Mouse (Mus musculus) midbrain, embryonic 10.5 days (tissue): ENCODE measurements at regions not wholly inside any gene's neighbourhood (a gene's known extent, or its start where the extent isn't known, plus 50 kb on each side); places are given as distances from the start of the nearest gene placed in this dataset.

Experiments used
- DNase-seq: peaks from one replicate; pipeline ENCODE4 v3.0.0-alpha.2; 2017; ENCODE audit warnings: low spot score
- H3K27ac ChIP-seq: fragments of 300-500 bp; sonication (generic); replicated peaks from 2 replicates; pipeline ENCODE4 v1.5.1; 2016; ENCODE audit warnings: mild to moderate bottlenecking
- H3K27me3 ChIP-seq: fragments of 300-500 bp; sonication (generic); 2 replicates; pipeline ENCODE4 v1.6.1; 2016; ENCODE audit warnings: low read depth, mild to moderate bottlenecking; ENCODE audit not compliant: poor library complexity, severe bottlenecking
- H3K36me3 ChIP-seq: fragments of 300-500 bp; sonication (generic); 2 replicates; pipeline ENCODE4 v1.6.1; 2016; ENCODE audit warnings: mild to moderate bottlenecking, moderate library complexity
- H3K4me1 ChIP-seq: fragments of 300-500 bp; sonication (generic); 2 replicates; pipeline ENCODE4 v1.6.1; 2016
- H3K4me3 ChIP-seq: fragments of 300-500 bp; sonication (generic); 2 replicates; pipeline ENCODE4 v1.5.1; 2016; ENCODE audit warnings: mild to moderate bottlenecking, moderate library complexity
- H3K9me3 ChIP-seq: fragments of 300-500 bp; sonication (generic); replicated peaks from 2 replicates; pipeline ENCODE4 v1.6.1; 2016; ENCODE audit warnings: mild to moderate bottlenecking
- WGBS: fragments of 180-500 bp; shearing (Covaris S2); methylation state at CpG from one replicate; pipeline ENCODE4 v1.1.7; 2016; 5-methylcytosine and 5-hydroxymethylcytosine counted together

DNA sequence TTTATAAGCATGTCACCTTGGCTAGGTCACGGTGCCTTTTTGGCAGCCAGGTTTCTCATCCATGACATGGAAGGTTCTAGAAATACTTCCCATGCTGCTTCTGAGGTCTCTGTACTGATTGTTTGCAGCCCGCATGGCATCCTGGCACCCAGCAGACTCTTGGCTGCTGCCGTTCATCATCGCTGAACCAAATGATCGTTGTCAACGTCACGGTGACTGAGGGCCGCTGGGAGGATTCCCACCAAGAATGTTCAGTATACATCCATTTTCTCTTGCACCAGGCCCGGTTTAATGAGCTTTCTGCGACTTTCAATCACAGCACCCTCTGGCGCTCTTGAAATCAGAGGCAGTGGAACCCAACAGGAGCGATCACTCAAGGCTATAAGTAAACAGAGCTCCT is 448.1 kb downstream of the Cdh26 start:
- 94% methylated on average over 12 of the region's 12 CpGs for WGBS
- no peaks in the 10 kb centered on the region for H3K27me3 ChIP-seq
- no peaks in the 10 kb centered on the region for H3K36me3 ChIP-seq
- H3K27ac ChIP-seq: no peak overlapping the region
- DNase-seq: no peak
- H3K9me3 ChIP-seq: no peaks in the 10 kb centered on the region
- no peak overlapping the region for H3K4me3 ChIP-seq
- no peaks in the 10 kb centered on the region for H3K4me1 ChIP-seq

- H3K27ac ChIP-seq: no peak overlapping the region
- DNase-seq: peak; percentile 21
- WGBS: 52% methylated on average over 5 of the region's 5 CpGs
- no peaks in the 10 kb centered on the region for H3K4me1 ChIP-seq
- H3K4me3 ChIP-seq: no peak overlapping the region
- H3K9me3 ChIP-seq: no peaks in the 10 kb centered on the region
- no peaks in the 10 kb centered on the region for H3K27me3 ChIP-seq
- H3K36me3 ChIP-seq: no peaks in the 10 kb centered on the region
Measured at GRCm38 (mm10) chr2:178885686-178886085, 455.4 kb downstream of the Cdh26 start.

DNA sequence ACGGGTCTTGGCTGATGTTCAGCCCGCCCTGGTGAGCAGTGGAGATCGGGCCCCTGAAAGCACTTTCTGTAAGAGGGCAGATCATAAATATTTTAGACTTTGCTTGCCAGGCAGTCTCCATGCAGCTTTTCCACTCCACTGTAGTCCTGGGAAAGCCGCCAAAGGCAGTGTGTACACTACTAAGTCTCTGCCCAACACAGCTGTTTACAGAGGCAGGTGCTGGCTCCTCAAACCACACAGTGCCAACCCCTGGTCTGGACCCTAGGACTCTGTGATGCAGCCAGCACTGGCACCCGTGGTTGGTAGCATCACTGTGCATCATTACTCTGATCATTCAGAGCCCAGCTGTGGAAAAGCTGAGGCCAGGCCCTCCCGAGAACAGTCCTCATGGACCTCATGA is 458.4 kb downstream of the Cdh26 start:
- Histone ChIP-seq H3K27me3 (no peaks in the 10 kb centered on the region), H3K36me3 (no peaks in the 10 kb centered on the region), H3K4me3 (no peak overlapping the region), H3K27ac (no peak overlapping the region), H3K9me3 (no peaks in the 10 kb centered on the region), H3K4me1 (no peaks in the 10 kb centered on the region)
- no peak for DNase-seq
- 89% methylated on average over 6 of the region's 6 CpGs for WGBS

- WGBS: 90% methylated on average over 5 of the region's 5 CpGs
Measured at GRCm38 (mm10) chr2:178902397-178902796, 472.1 kb downstream of the Cdh26 start.

GRCm38 (mm10) chr2:178909325-178909724 is 479.0 kb downstream of the Cdh26 start:
- Histone ChIP-seq H3K27ac (no peak overlapping the region), H3K4me1 (no peaks in the 10 kb centered on the region), H3K4me3 (no peak overlapping the region), H3K27me3 (no peaks in the 10 kb centered on the region), H3K36me3 (no peaks in the 10 kb centered on the region), H3K9me3 (no peaks in the 10 kb centered on the region)
- WGBS: 84% methylated on average over 7 of the region's 7 CpGs
- no peak for DNase-seq

More at GRCm38 (mm10) chr2:178902397-178902796, 472.1 kb downstream of the Cdh26 start:
- Histone ChIP-seq H3K27ac (no peak overlapping the region), H3K9me3 (no peaks in the 10 kb centered on the region), H3K27me3 (no peaks in the 10 kb centered on the region), H3K4me3 (no peak overlapping the region), H3K36me3 (no peaks in the 10 kb centered on the region), H3K4me1 (no peaks in the 10 kb centered on the region)
- DNase-seq: no peak

DNA sequence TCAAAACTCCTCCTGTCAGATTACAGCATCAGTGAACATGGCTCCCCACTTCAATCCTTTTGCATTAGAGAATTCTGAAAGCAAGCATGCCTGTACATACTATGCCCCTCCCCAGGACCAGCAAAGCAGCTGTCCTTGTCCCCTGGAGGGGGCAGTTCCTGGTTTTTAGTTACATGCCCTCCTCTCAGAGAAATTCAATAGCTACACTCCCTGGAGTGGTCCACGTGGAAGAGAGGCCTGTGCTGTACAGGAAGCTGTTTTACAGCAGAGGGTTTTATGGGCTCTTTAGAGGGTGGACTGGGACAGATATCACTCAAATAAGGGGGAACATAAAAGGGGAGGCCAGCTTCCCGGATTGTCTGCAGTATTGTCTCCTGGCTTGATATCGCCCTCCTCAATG is 481.3 kb downstream of the Cdh26 start:
- H3K27me3 ChIP-seq: no peaks in the 10 kb centered on the region
- no peak for DNase-seq
- no peak overlapping the region for H3K4me3 ChIP-seq
- H3K4me1 ChIP-seq: peaks cover 4% of the 10 kb centered on the region
- WGBS: 75% methylated on average over 3 of the region's 3 CpGs
- H3K27ac ChIP-seq: no peak overlapping the region
- no peaks in the 10 kb centered on the region for H3K36me3 ChIP-seq
- H3K9me3 ChIP-seq: no peaks in the 10 kb centered on the region

- H3K36me3 ChIP-seq: no peaks in the 10 kb centered on the region
- no peaks in the 10 kb centered on the region for H3K27me3 ChIP-seq
- no peaks in the 10 kb centered on the region for H3K9me3 ChIP-seq
- no peak overlapping the region for H3K4me3 ChIP-seq
- H3K4me1 ChIP-seq: peaks cover 13% of the 10 kb centered on the region
- no peak for DNase-seq
- H3K27ac ChIP-seq: no peak overlapping the region
- 78% methylated on average over 6 of the region's 6 CpGs for WGBS
Measured at GRCm38 (mm10) chr2:178916316-178917033, 486.1 kb downstream of the Cdh26 start.

DNA sequence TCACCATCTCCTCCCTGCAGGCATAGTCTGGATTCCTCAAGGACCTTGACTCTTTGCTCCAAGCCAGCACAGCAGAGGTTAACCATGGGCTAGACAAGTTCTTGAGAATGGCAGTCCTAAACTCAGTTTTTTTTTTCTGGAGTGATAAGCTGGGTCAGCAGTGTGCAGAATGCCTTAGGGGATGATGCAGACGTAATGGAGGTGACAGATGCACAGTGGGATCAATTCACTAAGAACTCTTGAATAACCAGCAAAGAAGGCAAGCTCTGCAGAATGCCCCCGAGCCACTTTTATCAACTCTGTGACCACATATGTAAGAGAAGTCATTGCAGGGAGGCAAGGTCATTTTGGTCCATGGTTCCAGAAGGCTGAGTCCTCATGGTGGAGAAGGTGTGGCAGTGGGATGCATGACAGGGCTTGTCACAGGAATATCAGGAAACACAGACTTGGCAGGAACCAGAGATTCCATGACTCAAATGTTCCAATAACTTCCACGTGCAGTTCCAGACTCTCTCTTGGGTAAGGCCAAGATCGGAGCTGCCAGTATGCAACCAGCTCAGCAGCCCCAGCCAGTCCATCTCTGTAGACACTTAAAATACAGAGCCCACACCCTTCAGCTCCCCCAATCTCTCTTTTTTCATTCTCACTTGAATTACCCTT is 494.3 kb downstream of the Cdh26 start:
- Histone ChIP-seq H3K4me1 (peaks cover 13% of the 10 kb centered on the region), H3K9me3 (no peaks in the 10 kb centered on the region), H3K27ac (no peak overlapping the region), H3K4me3 (no peak overlapping the region), H3K27me3 (no peaks in the 10 kb centered on the region), H3K36me3 (no peaks in the 10 kb centered on the region)
- WGBS: 74% methylated on average over 4 of the region's 4 CpGs
- DNase-seq: no peak

DNA sequence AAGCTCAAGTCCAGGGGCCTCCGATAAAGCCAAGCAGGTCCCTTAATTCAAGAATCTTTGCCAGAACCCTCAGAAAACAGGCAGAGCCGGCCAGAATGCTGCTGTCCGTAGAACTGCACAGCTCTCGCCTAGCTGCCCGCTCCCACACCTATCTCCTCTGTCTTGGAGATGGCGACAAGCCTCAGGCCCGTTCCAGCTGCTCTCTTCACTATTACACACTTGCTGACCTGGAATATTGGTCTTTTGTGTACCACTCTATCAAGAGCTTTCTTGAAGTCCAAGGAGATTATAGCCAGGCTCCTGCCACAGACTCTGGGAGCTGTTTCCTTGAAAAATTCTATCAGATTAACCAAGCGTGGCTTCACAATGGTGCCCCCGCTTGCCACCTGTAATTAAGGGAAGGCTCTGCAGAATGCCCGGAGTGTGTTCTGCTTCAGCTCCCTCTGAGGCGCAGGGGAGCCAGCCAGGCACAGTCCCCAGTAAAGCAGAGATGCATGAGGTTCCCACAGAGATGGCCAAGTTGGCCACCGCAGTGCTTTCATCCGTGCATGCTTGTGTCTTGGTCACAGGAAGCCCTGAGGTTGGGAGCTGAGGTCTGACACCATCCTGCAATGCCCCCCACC is 496.8 kb downstream of the Cdh26 start:
- 0 out of 2 replicates have a peak overlapping the region, but pooled peaks have one; percentile 42 for H3K27ac ChIP-seq
- DNase-seq: no peak
- 62% methylated on average over 13 of the region's 13 CpGs for WGBS
- H3K4me3 ChIP-seq: no peak overlapping the region
- H3K27me3 ChIP-seq: no peaks in the 10 kb centered on the region
- peaks cover 10% of the 10 kb centered on the region for H3K4me1 ChIP-seq
- no peaks in the 10 kb centered on the region for H3K36me3 ChIP-seq
- no peaks in the 10 kb centered on the region for H3K9me3 ChIP-seq

GRCm38 (mm10) chr2:178929033-178929432 is 498.7 kb downstream of the Cdh26 start:
- 78% methylated on average over 6 of the region's 6 CpGs for WGBS
- Histone ChIP-seq H3K9me3 (no peaks in the 10 kb centered on the region), H3K4me1 (peaks cover 8% of the 10 kb centered on the region), H3K4me3 (no peak overlapping the region), H3K36me3 (no peaks in the 10 kb centered on the region), H3K27me3 (no peaks in the 10 kb centered on the region), H3K27ac (no peak overlapping the region)
- no peak for DNase-seq

DNA sequence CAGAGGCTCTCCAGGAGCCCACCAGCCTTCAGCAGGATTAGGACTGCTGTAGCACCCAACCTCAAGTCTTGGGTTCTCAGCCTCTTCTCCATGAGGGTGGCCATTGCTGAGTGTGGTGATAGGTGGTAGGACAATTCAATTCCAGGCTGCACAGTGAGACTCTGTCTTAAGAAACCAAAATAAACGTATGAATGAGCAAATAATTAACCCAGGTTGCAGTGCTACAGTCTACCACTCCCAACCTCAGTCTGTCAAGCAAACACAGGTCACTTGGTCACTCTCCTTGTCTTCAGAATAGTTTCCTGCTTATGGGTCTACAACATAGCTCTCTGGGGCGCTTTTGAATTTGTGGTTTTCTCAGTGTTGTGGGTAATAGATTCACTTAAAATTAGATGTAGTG is 499.8 kb downstream of the Cdh26 start:
- WGBS: 72% methylated on average over 2 of the region's 2 CpGs

DNA sequence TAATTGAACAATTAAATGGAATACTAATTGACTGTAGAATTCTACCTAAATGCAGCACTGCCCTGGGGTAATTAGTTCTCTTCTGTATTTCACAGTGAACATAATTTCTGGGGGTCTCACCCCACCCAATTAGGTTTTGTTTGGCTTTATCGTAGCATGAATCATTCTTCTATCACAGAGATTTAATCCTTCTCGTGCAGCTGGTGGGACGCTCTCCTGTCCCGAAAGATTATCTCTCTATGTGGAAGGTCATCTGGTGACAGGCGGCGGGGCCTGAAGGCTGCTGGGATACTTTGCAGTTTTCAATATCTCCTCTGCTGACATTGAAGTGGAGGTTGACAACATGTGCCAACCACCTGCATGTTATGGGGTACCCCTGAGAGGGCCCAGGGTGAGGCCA is 493.8 kb upstream of the Cdh4 start:
- no peaks in the 10 kb centered on the region for H3K27me3 ChIP-seq
- H3K27ac ChIP-seq: 0 out of 2 replicates have a peak overlapping the region, but pooled peaks have one; percentile 55
- WGBS: 80% methylated on average over 6 of the region's 6 CpGs
- no peaks in the 10 kb centered on the region for H3K9me3 ChIP-seq
- H3K4me1 ChIP-seq: peaks cover 14% of the 10 kb centered on the region
- no peaks in the 10 kb centered on the region for H3K36me3 ChIP-seq
- H3K4me3 ChIP-seq: no peak overlapping the region
- no peak for DNase-seq

More for the DNA sequence above, 499.8 kb downstream of the Cdh26 start:
- H3K27ac ChIP-seq: no peak overlapping the region
- H3K4me3 ChIP-seq: no peak overlapping the region
- H3K36me3 ChIP-seq: no peaks in the 10 kb centered on the region
- H3K4me1 ChIP-seq: peaks cover 8% of the 10 kb centered on the region
- no peaks in the 10 kb centered on the region for H3K27me3 ChIP-seq
- no peaks in the 10 kb centered on the region for H3K9me3 ChIP-seq
- DNase-seq: no peak

- Histone ChIP-seq H3K27me3 (no peaks in the 10 kb centered on the region), H3K27ac (peak overlapping the region; percentile 55; the same call in 1 of the 2 replicates), H3K4me3 (no peak overlapping the region), H3K9me3 (no peaks in the 10 kb centered on the region), H3K36me3 (no peaks in the 10 kb centered on the region), H3K4me1 (peaks cover 14% of the 10 kb centered on the region)
- WGBS: 27% methylated on average over 4 of the region's 4 CpGs
- no peak for DNase-seq
Measured at GRCm38 (mm10) chr2:178949103-178949502, 493.1 kb upstream of the Cdh4 start.
